Mouse (Mus musculus): ENCODE measurements around the gene Trim67.

GRCm38 (mm10) chr8:124813326-124813725 is 20.4 kb downstream of the Trim67 start:
- TF ChIP-seq GATA1 (IDR thresholded peaks at IDR 0.05; ENCODE audit: borderline replicate concordance, low read length), result no peak
- TF ChIP-seq FLI1 (IDR thresholded peaks at IDR 0.05; ENCODE audit: low read length), result no peak

Measured in megakaryocyte, embryonic 14.5 days (primary cell).